Mouse (Mus musculus): ENCODE measurements around the gene Hsf2bp. TPM values are rescaled to one million over a fixed set of nuclear protein-coding genes. Genes with fewer than 3 reads are reported as not detected.

The Hsf2bp gene
- total RNA-seq, 2 experiments from 2014 or later = 0.68 to 0.80 TPM

Other genes starting within 250 kb of the Hsf2bp start
- gene Sik1, start 180.5 kb downstream of the Hsf2bp start, total RNA-seq (2021) = 10 to 100 TPM; 18.8 to 21.6 TPM
- 10 to 100 TPM; 18.2 to 21.2 TPM for gene Rrp1b, start 249 bp downstream of the Hsf2bp start, total RNA-seq (2021)
- 10 to 100 TPM; 13.8 to 15.4 TPM for gene Notch3, start 130.5 kb upstream of the Hsf2bp start, total RNA-seq (2021)
- gene Ephx3, start 153.2 kb upstream of the Hsf2bp start, total RNA-seq (2021) = under 1 TPM; 0.26 to 0.27 TPM
- gene Brd4, start 248.4 kb upstream of the Hsf2bp start, total RNA-seq (2021) = 100 to 1,000 TPM; 118 to 129 TPM